ENCODE assay signal across 11 mouse cellular contexts in genomic region chr15:101228866-101229590, GRCm38 (mm10). TPM values are rescaled to one million over a fixed set of nuclear protein-coding genes. Genes with fewer than 3 reads are reported as not detected.
DNase-seq lines count a peak whose midpoint lies in the region; ATAC-seq and TF ChIP-seq lines count a peak whose summit lies in the region.
"Had no signal": no experiment of that assay in that cellular context is flagged by ENCODE, and none has a peak within 500 bp of the region (broad histone marks: within the 10 kb centered on the region; RNA-seq: fewer than 3 reads in every experiment).

No protein-coding gene starts in this region.

- TF ChIP-seq CTCF in heart, adult 2 months (IDR thresholded peaks at IDR 0.05) = no peak
- no peak for TF ChIP-seq CTCF in kidney, postnatal 0 days (IDR thresholded peaks at IDR 0.05; ENCODE audit: low read depth)

- 55% methylated on average over 21 of the region's 21 CpGs for WGBS in heart, adult 2 months
- WGBS in kidney, postnatal 0 days = 81% methylated on average over 21 of the region's 21 CpGs

- peak; percentile 40; the same call in 1 of the 2 replicates for TF ChIP-seq EP300 in heart, adult 2 months (IDR thresholded peaks at IDR 0.05; ENCODE audit: insufficient read depth, low read depth, low read length)

- peaks cover 7% of the 10 kb centered on the region; the same call in 1 of the 2 replicates for H3K36me3 ChIP-seq in heart, adult 2 months (ENCODE audit: control insufficient read depth, insufficient read depth, low read length)
- peaks cover 14% of the 10 kb centered on the region; the same call in 1 of the 2 replicates for H3K36me3 ChIP-seq in kidney, postnatal 0 days (ENCODE audit: insufficient read depth, low read length)

- no peak overlapping the region for H3K9ac ChIP-seq in heart, adult 2 months (ENCODE audit: low read depth, low read length)
- H3K9ac ChIP-seq in kidney, postnatal 0 days (ENCODE audit: low read depth, low read length) = no peak overlapping the region

- no peaks in the 10 kb centered on the region for H3K9me3 ChIP-seq in kidney, postnatal 0 days (replicated peaks; ENCODE audit: low read length)

- TF ChIP-seq POLR2A in heart, adult 2 months (IDR thresholded peaks at IDR 0.05; ENCODE audit: insufficient read depth, low read depth, low read length) = no peak

- intact Hi-C loops in heart, adult 2 months (cut with DNase I) = no loop called here

- H3K79me2 ChIP-seq in heart, adult 2 months (replicated peaks; ENCODE audit: control insufficient read depth, insufficient read depth, low read length) = no peaks in the 10 kb centered on the region

- ATAC-seq in kidney, postnatal 0 days (replicated peaks; ENCODE audit: low FRiP score, low read depth) = no peak
- ATAC-seq in erythroblast, adult 5-6 weeks (replicated peaks; ENCODE audit: low FRiP score, poor library complexity, severe bottlenecking) = no peak
- ATAC-seq: activated CD4-positive, CD25-positive, alpha-beta regulatory T cell, adult 4 months had no signal

- peak overlapping the region; percentile 90 for H3K27ac ChIP-seq in heart, adult 2 months
- H3K27ac ChIP-seq in kidney, postnatal 0 days = no peak overlapping the region

- peak; percentile 71 to 75 for DNase-seq in heart, adult 2 months
- no peak for DNase-seq in heart, adult 8-10 months (ENCODE audit: low spot score)
- DNase-seq in ovary, postnatal 36 days (ENCODE audit: low spot score) = peak; percentile 78
- DNase-seq in ovary, postnatal 10 days (ENCODE audit: low spot score) = no peak
- DNase-seq in kidney, postnatal 0 days (ENCODE audit: low spot score) = no peak
- DNase-seq in testis, postnatal 14 days (ENCODE audit: low spot score) = peak; percentile 65
- no peak for DNase-seq in layer of hippocampus, postnatal 36 days
- DNase-seq: left cerebral cortex, postnatal 4 days had no signal

- peaks cover 18% of the 10 kb centered on the region for H3K4me1 ChIP-seq in heart, adult 2 months (ENCODE audit: control insufficient read depth, insufficient read depth, low read length)
- H3K4me1 ChIP-seq in kidney, postnatal 0 days (replicated peaks; ENCODE audit: insufficient read depth, low read length) = 0 out of 2 replicates have a peak, but pooled peaks cover 2% of the 10 kb centered on the region

- no peak overlapping the region; the same call in 1 of the 2 replicates for H3K4me3 ChIP-seq in heart, adult 2 months
- no peak overlapping the region for H3K4me3 ChIP-seq in kidney, postnatal 0 days (replicated peaks; ENCODE audit: low read depth, low read length)
- H3K4me3 ChIP-seq: myocyte had no signal

- H3K4me2 ChIP-seq in kidney, postnatal 0 days (ENCODE audit: low read length) = 0 out of 2 replicates have a peak overlapping the region, but pooled peaks have one; percentile 30

- H3K27me3 ChIP-seq in heart, adult 2 months (ENCODE audit: control insufficient read depth, insufficient read depth, low read length) = no peaks in the 10 kb centered on the region
- no peaks in the 10 kb centered on the region for H3K27me3 ChIP-seq in kidney, postnatal 0 days (ENCODE audit: insufficient read depth, low read length)

RNA-seq across cellular contexts. Expression of gene Grasp, which starts 5.0 kb away (rescaled TPM):
- total RNA-seq in heart, adult 2 months (2021) = 10 to 100 TPM; 10.9 to 11.5 TPM
- polyA plus RNA-seq in heart, adult 2 months (2012; rRNA removed) = 7.4 and 7.6 TPM in 2 replicates
- 10 to 100 TPM in 1 of 4 experiments, 1 to 10 TPM in 3; 7.6 to 10.2 (median 9.5) TPM for total RNA-seq in heart, adult 8-10 months (2022)
- 3.7 and 4.0 TPM in 2 replicates for polyA plus RNA-seq in kidney, postnatal 0 days (2015; fragmentation: Nextera tagmentation; extraction: Ambion mirVana)
- not detected in 2 replicates for total RNA-seq in erythroblast, adult 5-6 weeks (2015; ENCODE audit: low replicate concordance)
- 0.84 TPM in 1 of 2 replicates, not detected in the other for total RNA-seq in erythroblast, adult 5-6 weeks (2017; ENCODE audit: low replicate concordance)
- 10 to 100 TPM; 68.7 to 70.3 TPM for total RNA-seq in layer of hippocampus, postnatal 36 days (2021)
- polyA plus RNA-seq: activated CD4-positive, CD25-positive, alpha-beta regulatory T cell, adult 4 months had no signal

RNA-seq across cellular contexts. Expression of gene Nr4a1, which starts 25.0 kb away (rescaled TPM):
- total RNA-seq in heart, adult 2 months (2021) = 10 to 100 TPM; 12.1 to 45.3 TPM
- polyA plus RNA-seq in heart, adult 2 months (2012; rRNA removed) = 17.0 and 23.8 TPM in 2 replicates
- total RNA-seq in heart, adult 8-10 months (2022) = 10 to 100 TPM in 3 of 4 experiments, 1 to 10 TPM in 1; 7.0 to 23.9 (median 12.6) TPM
- 8.6 and 9.5 TPM in 2 replicates for polyA plus RNA-seq in kidney, postnatal 0 days (2015; fragmentation: Nextera tagmentation; extraction: Ambion mirVana)
- 3.3 and 11.3 TPM in 2 replicates for total RNA-seq in erythroblast, adult 5-6 weeks (2015; ENCODE audit: low replicate concordance)
- total RNA-seq in erythroblast, adult 5-6 weeks (2017; ENCODE audit: low replicate concordance) = 6.0 and 15.7 TPM in 2 replicates
- total RNA-seq in layer of hippocampus, postnatal 36 days (2021) = 10 to 100 TPM; 53.8 to 63.8 TPM

RNA-seq across cellular contexts. Expression of gene Atg101, which starts 55.0 kb away (rescaled TPM):
- 10 to 100 TPM; 21.2 to 22.4 TPM for total RNA-seq in heart, adult 2 months (2021)
- polyA plus RNA-seq in heart, adult 2 months (2012; rRNA removed) = 26.4 and 29.3 TPM in 2 replicates
- total RNA-seq in heart, adult 8-10 months (2022) = 10 to 100 TPM; 21.1 to 25.4 (median 21.4) TPM
- polyA plus RNA-seq in kidney, postnatal 0 days (2015; fragmentation: Nextera tagmentation; extraction: Ambion mirVana) = 77.1 and 79.5 TPM in 2 replicates
- 7.9 and 14.2 TPM in 2 replicates for total RNA-seq in erythroblast, adult 5-6 weeks (2015; ENCODE audit: low replicate concordance)
- total RNA-seq in erythroblast, adult 5-6 weeks (2017; ENCODE audit: low replicate concordance) = 13.0 and 14.1 TPM in 2 replicates
- total RNA-seq in layer of hippocampus, postnatal 36 days (2021) = 10 to 100 TPM; 48.8 to 49.5 TPM

RNA-seq across cellular contexts. Expression of gene Acvr1b, which starts 55.2 kb away (rescaled TPM):
- total RNA-seq in heart, adult 2 months (2021) = 10 to 100 TPM in 1 of 2 experiments, 1 to 10 TPM in 1; 9.9 to 12.3 TPM
- polyA plus RNA-seq in heart, adult 2 months (2012; rRNA removed) = 15.3 and 19.3 TPM in 2 replicates
- total RNA-seq in heart, adult 8-10 months (2022) = 10 to 100 TPM; 12.1 to 14.7 (median 13.9) TPM
- polyA plus RNA-seq in kidney, postnatal 0 days (2015; fragmentation: Nextera tagmentation; extraction: Ambion mirVana) = 5.8 and 6.4 TPM in 2 replicates
- 0.38 and 0.84 TPM in 2 replicates for total RNA-seq in erythroblast, adult 5-6 weeks (2015; ENCODE audit: low replicate concordance)
- 2.6 and 2.9 TPM in 2 replicates for total RNA-seq in erythroblast, adult 5-6 weeks (2017; ENCODE audit: low replicate concordance)
- 10 to 100 TPM; 85.2 to 88.5 TPM for total RNA-seq in layer of hippocampus, postnatal 36 days (2021)

Comparison
In these comparisons a context has a peak if more than half of its experiments do, and no peak if none do; other contexts are left out.
1. DNase-seq: peak in heart, adult 2 months (2 of 2), ovary, postnatal 36 days (single experiment) and testis, postnatal 14 days (single experiment); none in heart, adult 8-10 months (single experiment), ovary, postnatal 10 days (single experiment), kidney, postnatal 0 days (single experiment) and layer of hippocampus, postnatal 36 days (0 of 2).
2. RNA of gene Grasp, which starts 5.0 kb away (total RNA-seq): 68.7 to 70.3 TPM in layer of hippocampus, postnatal 36 days, 10.9 to 11.5 TPM in heart, adult 2 months and 7.6 to 10.2 TPM in heart, adult 8-10 months; 0.84 TPM in erythroblast, adult 5-6 weeks; every median in the first group is over 4 times any median in the second.